Mouse (Mus musculus) embryo, embryonic 11.5 days (tissue): ENCODE measurements around the gene Commd7.
"Not testable (repeated sequence)": the region's sequence is repeated elsewhere in the genome, so short reads cannot be mapped to it uniquely, and the experiment has no call there.

Experiments used
- DNase-seq: peaks from one replicate; pipeline ENCODE4 v3.0.0-alpha.2; 2012; ENCODE audit warnings: low read depth, low spot score

Gene Commd7

DNA sequence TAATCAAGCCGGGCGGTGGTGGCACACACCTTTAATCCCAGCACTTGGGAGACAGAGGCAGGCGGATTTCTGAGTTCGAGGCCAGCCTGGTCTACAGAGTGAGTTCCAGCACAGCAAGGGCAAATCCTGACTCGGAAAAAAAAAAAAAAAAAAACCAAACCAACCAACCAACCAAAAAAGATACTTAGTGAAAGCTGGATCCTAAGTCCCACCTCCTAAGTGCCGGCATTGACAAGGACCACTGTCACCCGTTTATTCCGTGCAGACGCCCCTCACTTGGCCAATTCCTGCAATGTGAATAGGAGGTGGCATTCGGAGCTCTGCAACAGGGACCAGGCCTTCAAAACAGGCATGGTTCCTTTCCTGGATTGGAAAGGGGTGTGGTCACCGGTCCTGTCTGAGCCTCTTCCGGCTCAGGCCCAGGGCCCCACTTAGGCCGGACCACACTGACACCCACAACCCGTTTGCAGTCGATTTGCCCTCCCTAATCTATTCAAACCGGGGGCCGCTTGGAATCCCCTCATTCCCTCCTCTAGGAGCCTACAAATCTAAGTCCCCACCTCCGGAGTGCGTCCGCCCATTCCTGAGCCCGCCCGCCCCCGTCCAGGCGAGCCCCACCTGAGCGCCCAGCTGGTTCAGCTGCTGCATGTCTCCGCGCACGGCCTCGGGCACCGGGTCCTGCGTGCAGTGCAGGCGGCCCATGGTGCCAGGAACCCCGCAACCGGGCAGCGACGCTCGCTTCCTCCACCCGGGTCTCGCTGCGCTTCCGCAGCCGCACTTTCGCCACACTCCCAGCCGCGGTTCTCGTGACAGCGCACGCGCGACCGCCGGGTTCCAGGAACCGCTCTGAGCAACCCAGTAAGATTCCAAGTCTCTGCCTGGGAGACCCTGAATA, at the start of gene Commd7:
Commd7 (minus strand) TSS at position 806 of the 895 bp plus-strand sequence.
- peak; percentile 74 for DNase-seq

DNA sequence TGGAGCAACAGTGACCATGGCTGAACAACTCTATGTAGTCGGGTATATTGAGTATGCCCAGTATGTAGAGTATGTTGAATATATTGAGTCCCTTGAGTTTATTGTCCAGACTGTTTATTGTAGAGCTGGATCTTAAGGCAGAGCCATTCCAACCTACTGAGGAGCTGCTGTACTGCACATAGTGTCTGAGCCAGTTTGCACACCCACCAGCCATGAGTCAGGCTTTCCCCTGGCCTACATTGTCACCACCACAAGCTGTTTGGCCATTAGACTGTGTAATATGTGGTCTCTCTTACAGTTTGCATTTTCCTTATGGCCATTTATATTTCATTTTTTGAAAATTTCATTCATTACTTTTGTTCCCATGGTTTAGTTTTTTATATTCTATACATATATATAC, 47.4 kb upstream of the Commd7 start:
- no peak for DNase-seq

DNA sequence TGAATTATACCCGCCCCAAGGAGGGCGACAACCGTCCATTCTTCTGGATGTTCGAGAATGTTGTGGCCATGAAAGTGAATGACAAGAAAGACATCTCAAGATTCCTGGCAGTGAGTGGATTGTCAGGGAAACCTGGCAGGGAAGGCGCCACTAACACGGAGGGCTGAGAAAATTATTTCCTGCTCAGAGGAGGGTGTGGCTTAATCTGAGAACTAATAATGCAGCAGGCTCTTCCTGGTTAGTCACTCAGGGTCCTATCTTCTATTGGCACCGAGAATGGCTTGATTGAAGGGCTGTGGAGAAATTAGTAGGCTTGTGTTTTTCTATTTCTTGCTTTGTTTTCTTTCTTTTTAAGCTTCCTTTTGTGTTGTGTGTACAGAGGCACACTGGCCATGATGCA, 45.0 kb upstream of the Commd7 start:
- DNase-seq, result no peak

DNA sequence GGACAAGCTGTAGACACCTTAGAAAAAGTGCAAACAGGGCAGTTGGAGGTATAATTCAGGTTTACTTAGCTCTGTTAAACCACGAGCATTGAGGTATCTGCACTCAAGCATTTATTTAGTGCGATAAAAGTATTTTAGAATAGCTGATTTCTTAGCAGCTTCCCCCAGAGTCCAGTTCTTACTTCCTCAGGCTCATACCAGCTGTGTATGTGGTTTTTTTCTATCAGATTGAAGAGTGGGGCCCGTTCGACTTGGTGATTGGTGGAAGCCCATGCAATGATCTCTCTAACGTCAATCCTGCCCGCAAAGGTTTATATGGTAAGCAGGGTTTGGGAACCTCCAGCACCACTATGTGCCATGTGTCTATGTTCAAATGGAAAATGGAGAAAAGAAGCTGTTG, 44.4 kb upstream of the Commd7 start:
- no peak for DNase-seq

DNA sequence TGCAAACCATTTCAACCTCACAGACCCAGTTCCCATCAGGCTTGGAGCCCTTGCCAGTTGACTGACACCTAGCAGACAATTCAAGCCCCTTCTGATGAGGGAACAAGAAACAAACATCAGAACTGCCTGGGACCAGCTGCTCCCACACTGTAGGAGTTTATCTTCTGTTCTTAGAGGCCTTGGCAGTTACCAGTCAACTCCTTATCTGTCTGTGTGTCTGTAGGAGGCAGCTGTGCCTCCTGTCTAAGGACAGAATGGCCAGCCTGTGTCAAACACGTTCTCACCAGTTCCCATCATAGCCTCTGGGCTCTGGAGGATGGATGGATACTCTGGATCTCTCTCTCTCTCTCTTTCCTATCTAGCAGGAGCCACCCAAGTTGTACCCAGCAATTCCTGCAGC, 42.8 kb upstream of the Commd7 start:
- not testable (repeated sequence) for DNase-seq

DNA sequence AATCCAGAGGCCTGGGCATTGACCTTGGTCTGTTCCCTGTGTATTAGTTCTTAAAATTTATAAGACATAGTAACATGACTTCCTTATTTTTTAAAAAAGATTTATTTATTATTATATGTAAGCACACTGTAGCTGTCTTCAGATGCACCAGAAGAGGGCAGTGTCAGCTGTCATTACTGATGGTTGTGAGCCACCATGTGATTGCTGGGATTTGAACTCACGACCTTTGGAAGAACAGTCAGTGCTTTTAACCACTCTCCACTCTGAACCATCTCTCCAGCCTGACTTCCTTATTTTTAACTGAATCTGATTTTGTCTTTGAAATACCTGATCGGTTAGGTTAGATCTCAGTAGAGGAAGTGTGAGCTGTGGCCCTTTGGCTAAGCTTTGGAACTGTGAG, 40.0 kb upstream of the Commd7 start:
- no peak for DNase-seq

DNA sequence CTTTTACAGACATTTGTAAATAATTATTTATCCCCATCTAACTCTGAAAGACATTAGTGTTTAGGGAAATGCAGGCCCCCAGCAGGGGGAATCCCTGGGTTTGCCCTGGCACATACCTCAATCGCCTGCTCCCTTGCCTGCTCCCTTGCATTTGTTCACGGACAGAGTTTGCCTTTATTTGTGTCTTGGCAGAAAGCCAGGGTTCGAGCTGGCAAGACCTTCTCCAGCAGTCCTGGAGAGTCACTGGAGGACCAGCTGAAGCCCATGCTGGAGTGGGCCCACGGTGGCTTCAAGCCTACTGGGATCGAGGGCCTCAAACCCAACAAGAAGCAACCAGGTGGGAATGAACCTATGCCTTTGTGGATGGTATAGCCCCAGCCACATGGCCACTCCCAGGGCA, 37.5 kb upstream of the Commd7 start:
- no peak for DNase-seq

DNA sequence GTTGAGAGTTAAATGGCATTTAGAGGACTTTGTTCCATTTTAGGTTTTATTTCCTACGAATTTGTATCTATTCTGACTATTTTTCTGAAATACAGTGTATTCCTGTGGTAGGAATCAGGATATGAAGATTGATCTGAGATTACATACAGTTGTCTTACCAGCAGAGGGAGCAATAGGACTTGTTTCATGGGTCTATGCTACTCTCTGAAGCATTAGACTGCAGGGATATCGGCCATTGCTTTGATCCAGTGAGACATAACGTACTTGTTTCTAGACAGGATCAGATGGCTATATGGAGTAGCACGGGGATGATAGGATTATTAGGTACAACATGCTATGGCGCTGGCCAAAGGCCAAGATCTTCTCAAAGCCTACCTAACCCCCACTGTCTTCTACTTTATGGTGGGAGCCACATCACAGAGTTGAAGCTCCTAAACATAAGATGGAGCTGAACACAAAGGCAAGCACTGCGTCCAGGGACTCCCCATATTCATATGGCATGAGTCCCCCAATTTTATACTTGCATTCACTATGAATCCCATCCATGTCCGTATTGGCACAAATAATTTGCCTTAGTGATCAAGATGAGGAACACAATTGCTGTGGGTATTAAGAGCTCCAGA, 36.3 kb upstream of the Commd7 start:
- peak; percentile 43 for DNase-seq

DNA sequence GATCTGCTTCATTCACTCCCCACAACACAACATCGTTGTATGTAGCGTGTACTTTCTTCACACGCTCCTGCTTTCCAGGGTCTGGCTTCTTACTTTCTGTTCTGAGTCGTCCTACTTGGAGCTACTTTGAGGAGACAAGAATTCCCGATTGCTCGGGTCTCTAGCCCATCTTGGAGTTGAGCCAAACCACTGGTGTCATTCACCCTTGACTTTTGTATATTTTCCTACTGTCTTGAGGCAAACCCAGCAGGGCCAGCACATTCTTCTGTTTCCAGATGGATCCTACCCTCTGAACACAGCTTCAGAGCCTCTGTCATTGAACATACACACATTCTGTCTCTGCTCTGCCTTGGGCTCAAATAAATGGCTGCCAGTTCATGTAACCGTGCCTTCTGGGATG, 32.8 kb upstream of the Commd7 start:
- no peak for DNase-seq

DNA sequence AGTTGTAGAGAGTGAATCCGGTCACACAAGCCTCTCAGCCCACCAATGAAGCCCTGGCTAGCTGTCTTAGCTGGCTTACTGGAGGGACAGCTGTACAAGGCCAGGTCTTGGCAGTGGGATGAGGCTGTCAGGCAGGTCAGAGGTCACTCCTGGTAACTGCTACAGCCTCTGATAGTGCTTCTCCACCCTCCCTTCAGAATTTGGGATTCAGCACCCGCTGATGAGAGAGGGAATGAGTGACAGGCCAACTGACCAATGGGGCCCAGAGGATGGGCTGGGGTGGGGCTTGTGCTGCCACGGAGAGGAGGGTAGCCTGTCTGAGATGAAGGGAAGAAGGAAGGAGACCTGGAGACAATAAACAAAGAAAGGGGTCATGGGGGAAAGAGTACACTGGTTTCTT, 28.0 kb upstream of the Commd7 start:
- DNase-seq, result no peak

DNA sequence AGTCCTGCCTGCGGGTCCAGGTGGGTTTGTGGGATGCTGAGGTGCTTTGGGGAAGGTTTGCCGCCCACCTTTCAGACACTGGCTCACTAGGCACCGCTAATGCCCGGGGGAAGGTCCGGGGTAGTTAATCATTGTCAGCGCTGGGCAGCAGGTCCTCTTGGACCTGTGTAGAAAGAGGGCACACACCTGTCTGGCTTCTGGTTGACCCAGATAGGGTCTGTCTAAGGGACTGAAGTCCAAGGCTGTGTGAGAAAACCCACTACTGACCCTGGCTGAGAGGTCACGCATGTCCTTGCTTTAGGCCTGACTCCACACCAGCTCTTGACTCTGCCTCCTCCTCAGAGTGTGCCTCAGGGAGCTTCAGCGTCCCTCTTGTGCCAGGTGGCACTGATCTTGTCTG, 25.1 kb upstream of the Commd7 start:
- not testable (repeated sequence) for DNase-seq

DNA sequence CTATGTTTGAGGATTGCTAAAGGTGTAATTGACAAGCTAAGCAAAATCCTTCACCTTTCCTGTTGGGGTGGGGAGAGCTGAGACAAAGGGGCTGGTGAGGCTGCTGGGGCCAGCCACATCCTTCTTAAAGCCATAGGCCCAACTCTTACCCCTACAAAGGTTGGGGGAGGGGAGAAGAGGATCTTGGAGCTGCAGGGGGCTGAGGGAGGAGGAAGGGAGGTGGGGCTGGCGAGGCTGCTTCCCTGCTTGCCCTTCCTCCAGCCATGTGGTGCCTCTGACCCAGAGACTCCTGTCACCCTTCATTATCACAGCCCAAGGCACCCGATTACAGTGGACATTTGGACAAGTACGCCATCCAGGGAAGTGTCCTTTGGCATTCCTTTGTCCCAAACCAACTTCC, 19.1 kb upstream of the Commd7 start:
- no peak for DNase-seq

DNA sequence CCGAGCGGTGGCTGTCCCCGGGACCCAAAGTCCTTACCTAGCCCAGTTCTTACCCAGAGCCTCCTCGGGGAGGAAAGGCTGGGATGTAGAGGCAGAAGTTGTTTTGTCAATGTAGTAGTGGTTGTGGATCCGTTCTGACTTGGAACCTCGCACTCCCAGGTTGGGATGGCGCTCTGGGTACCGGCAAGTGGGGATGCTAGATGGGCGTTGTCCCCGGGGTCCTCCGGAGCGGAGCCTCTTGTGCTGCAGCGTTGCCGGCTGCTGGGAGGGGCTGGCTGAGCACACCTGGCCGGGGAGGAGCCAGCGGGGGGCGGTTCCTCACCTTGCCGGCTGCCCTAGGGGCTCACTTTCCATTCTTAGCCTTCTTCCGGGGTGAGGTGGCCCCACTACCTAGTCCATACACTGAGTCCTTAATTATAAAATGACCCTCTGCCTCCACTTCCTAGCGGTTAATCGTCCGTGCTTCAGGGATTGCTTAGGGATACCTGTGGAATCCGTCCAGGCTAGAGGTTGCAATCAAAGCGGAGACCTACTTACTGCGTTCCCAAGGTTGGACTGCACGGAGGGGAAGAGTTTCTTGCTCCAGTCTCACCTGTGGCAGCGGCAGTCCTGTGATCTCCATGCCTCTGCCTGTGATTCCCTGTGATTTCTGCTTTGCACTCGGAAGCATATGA, 17.6 kb upstream of the Commd7 start:
- no peak for DNase-seq

DNA sequence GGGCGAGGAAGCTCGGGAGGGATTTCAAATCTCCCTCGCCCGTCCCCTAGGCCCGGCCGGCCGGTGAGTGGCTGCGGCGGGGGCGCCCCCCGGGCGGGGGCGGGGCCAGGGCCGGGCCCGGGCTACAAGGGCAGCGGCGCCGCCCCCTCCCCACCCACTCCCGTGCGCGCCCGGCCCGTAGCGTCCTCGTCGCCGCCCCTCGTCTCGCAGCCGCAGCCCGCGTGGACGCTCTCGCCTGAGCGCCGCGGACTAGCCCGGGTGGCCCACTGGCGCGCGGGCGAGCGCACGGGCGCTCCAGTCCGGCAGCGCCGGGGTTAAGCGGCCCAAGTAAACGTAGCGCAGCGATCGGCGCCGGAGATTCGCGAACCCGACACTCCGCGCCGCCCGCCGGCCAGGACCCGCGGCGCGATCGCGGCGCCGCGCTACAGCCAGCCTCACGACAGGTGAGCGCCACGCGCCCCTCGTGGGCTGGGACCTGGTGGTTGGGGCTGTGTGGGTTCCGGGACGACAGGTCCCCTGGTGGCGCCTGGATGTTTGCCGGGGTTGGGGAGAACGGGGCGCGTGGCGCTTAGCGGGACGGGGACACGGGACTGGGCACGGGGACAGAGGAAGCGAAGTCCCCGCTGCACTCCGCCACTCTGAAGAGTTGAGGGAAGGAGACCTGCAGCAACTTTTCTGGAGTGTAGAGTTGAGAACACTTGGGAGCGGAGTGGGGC, 16.9 kb upstream of the Commd7 start, which contains the start of gene Dnmt3b:
Dnmt3b (plus strand) TSS at position 153 of the 716 bp plus-strand sequence.
- DNase-seq, result no peak

DNA sequence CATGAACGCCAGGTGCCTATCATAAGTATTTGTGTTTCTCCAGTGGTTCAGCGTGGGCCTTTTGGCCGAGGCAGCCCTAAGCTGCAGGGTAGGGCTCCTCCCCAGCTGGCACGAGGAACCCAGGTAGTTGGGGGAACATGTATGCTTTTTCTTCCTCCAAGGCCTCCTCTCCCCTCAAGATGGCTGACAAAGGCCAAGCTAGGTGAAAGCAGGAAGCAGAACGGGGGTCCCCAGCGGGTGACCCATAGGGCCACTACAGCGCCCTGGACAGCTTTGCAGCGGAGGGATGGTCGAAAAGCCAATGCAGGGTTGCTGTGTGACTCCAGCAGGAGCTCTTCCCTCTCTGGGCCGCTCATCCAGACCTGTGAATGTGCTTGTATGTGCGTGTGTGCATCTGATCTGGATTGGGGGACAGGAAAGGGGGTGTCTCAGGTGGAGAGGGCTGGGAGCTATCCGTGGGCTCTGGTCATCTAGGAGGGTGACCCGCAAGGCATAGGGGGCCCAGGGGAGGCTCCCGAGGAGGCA, 16.3 kb upstream of the Commd7 start:
- no peak for DNase-seq

DNA sequence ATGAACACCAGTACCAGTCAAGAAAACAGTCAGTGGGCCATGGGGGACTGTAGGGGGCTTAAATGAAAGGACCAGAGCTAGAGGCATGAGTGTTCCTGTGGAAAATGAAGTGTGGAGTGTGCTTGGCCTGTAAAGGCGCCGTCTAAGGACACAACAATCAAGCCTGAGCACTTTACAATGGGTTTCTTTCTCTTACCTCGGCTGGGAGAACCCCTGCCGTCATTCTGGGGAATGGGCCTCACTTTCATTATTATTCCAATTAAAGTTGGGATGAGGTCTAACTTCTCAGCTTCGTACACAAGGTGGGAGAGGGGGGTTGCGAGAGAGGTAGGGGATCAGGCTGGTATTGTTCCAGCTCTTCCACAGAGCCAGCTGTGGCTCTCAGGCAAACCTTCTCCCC, 10.4 kb upstream of the Commd7 start:
- DNase-seq, result no peak

DNA sequence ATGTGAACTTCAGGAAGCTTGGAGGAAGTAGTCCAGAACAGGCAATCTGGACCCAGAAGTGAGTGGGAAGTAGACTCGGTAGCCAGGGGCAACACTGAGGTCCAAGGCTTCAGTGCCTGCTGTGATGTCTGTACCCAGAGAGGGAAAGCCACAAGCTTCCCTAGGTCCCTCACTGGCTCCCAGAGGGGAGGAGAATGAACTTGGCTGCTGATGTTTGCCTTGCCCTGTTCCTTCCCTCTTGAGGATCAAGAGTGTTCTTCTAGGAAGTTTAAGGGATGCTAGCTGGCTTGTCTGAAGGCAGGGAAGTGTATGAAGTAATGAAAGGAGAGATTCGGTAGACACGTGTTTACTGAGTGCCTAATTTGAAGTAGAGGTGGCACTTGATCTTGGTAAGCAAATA, 9.9 kb upstream of the Commd7 start:
- DNase-seq, result no peak

DNA sequence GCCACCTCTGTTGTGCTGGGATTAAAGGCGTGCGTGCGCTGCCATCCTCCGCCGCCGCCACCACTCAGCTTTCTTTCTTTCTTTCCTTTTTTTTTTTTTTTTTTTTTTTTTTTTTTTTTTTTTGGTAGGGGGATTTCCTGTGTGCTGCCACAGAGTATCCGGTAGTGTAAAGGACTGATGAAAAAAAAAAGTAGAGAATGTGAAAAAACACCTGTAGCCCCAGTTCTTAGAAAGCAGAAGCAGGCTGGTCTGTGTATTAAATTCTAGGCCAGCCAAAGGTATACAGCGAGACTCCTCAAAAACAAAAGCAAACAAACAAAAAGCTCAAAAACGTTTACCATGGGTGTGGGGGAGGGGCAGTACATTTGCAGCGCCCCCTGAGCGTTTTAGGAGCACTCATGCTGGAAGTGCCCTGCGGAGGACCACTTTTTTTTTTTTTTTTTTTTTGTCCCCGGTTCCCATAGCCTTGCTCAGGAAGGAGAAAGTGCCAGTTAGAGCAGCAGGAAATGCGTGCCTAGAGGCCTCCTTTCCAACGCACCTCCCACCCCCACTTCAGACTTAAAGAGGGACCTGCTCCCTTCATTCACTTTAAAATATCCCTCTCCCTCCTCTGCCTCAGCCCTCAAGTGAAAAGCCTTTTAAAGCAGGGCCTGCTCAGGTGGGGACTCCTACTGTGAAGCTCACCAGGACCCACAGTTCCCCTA, 6.5 kb upstream of the Commd7 start:
- DNase-seq, result no peak

DNA sequence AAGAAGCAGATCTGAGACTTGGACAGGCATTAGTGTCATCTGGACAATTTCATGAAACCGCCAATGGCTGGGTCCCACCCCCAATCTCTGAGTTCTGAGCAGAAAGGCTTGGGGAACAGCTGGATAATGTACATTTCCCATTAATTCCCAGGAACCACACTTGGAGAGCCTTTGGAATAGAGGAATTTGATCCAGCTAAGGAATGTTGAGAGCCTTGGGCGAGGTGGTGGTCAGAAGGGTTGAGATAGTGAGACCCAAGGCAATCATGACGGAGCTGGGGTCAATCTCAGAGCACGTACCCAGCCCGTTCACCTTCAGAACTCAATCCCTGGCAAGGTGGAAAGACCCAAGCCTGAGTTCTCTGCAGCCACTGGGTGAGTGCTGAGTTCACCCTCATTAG, 678 bp upstream of the Commd7 start:
- DNase-seq, result no peak

DNA sequence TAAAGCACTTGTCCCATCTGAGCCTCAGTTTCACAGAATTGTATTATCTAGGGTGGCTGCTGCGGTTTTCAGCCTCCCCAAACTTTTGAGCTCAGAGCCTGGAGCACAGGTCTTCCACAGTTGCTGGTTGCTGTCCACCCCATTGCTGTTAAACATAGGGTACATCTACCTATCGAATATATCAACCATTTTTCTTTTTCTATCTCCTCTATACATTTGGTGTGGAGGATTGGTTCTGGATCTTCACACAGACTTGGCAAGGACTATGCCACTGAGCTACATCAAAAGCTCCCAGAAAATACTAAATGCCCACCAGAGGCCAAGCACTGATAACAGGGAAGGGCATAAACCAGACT, 268 bp upstream of the Commd7 start:
- no peak for DNase-seq

DNA sequence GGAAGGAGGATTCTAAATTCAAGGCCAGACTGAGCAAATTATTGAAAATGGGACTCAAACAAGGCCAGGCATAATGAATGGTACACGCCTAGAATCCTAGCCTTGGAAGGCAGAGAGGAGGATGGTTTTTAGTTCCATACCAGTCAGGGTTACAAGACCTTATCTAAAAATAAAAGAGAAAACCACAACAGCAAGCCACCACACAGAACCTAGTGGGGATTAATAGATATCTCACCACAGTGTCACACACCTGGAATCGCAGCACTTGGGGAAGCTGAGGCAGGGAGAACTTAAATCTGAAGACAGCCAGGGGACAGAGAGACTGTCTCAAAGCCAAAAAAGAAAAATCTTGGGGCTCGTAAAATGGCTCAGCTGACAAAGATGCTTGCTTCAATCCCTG, 1.6 kb downstream of the Commd7 start:
- no peak for DNase-seq
